Mouse (Mus musculus): ENCODE data around the gene Kif1b. TPM values are rescaled to one million over a fixed set of nuclear protein-coding genes. Genes with fewer than 3 reads are reported as not detected.

The Kif1b gene
- polyA plus RNA-seq, 2 experiments: 3.6 to 4.6 TPM

GRCm38 (mm10) chr4:149282025-149282738 is 25.3 kb downstream of the Kif1b start:
- ATAC-seq (ENCODE audit: insufficient read depth): peak; percentile 51; the same call in 1 of the 2 replicates

DNA sequence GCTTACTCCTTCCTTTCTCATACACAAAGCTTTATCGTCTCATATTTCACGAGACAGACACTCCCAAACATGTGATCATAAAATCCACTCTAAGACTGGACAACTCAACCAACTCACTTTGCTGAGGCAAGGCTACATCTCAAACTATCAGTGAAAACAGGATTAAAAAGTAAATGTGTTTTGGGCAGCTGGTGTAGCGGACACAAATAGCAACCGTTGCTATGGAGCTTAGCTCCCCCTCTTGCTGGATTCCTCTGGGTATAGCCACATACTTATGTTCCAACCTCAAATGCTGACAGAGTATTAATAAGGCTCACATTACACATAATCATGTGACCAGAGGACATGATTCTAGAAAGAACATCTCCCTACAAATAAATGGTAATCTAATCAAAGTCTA is 29.9 kb downstream of the Kif1b start:
- H3K4me2 ChIP-seq (ENCODE audit: low read depth): no peak overlapping the region
- H3K27ac ChIP-seq: no peak overlapping the region
- no peak overlapping the region for H3K9ac ChIP-seq (replicated peaks)
- ATAC-seq (ENCODE audit: insufficient read depth) (no peak), DNase-seq (ENCODE audit: low read depth in 3 of 3, low spot score in 3 of 3) (no peak)
- H3K4me1 ChIP-seq (replicated peaks; ENCODE audit: control insufficient read depth in 2 of 2, insufficient read depth in 2 of 2, low read length in 1 of 2): peaks cover 0 to under 1% of the 10 kb centered on the region in 2 experiments; a peak in 1 of 4 replicates
- TF ChIP-seq CTCF (IDR thresholded peaks at IDR 0.05; ENCODE audit: low read depth) (no peak), EP300 (IDR thresholded peaks at IDR 0.05; ENCODE audit: low read depth) (no peak)
- 64% methylated on average over 4 of the region's 4 CpGs for WGBS (ENCODE audit: insufficient replicate concordance)
- H3K9me3 ChIP-seq (ENCODE audit: control insufficient read depth, low read length): no peaks in the 10 kb centered on the region
- H3K27me3 ChIP-seq (ENCODE audit: control insufficient read depth, insufficient read depth, low read length): no peaks in the 10 kb centered on the region
- H3K36me3 ChIP-seq (replicated peaks; ENCODE audit: control insufficient read depth, insufficient read depth, low read depth): no peaks in the 10 kb centered on the region
- no peak overlapping the region for H3K4me3 ChIP-seq (ENCODE audit: insufficient read depth in 1 of 2, low read depth in 2 of 2, low read length in 2 of 2)

More at GRCm38 (mm10) chr4:149282025-149282738, 25.3 kb downstream of the Kif1b start:
- H3K27me3 ChIP-seq (ENCODE audit: control insufficient read depth, insufficient read depth, low read length): no peaks in the 10 kb centered on the region
- H3K36me3 ChIP-seq (replicated peaks; ENCODE audit: control insufficient read depth, insufficient read depth, low read depth): no peaks in the 10 kb centered on the region
- TF ChIP-seq EP300 (IDR thresholded peaks at IDR 0.05; ENCODE audit: low read depth) (no peak), CTCF (IDR thresholded peaks at IDR 0.05; ENCODE audit: low read depth) (no peak)
- peak in 2 of 3 experiments; percentile 17 to 20 for DNase-seq (ENCODE audit: low read depth in 3 of 3, low spot score in 3 of 3)
- H3K4me2 ChIP-seq (ENCODE audit: low read depth): no peak overlapping the region
- 56% methylated on average over 7 of the region's 7 CpGs for WGBS (ENCODE audit: insufficient replicate concordance)
- H3K9ac ChIP-seq (replicated peaks): no peak overlapping the region
- no peaks in the 10 kb centered on the region for H3K9me3 ChIP-seq (ENCODE audit: control insufficient read depth, low read length)
- no peak overlapping the region for H3K4me3 ChIP-seq (ENCODE audit: insufficient read depth in 1 of 2, low read depth in 2 of 2, low read length in 2 of 2)
- peaks cover 0 to 9% of the 10 kb centered on the region in 2 experiments; a peak in 2 of 4 replicates for H3K4me1 ChIP-seq (replicated peaks; ENCODE audit: control insufficient read depth in 2 of 2, insufficient read depth in 2 of 2, low read length in 1 of 2)
- H3K27ac ChIP-seq: 0 out of 2 replicates have a peak overlapping the region, but pooled peaks have one; percentile 10

- no peaks in the 10 kb centered on the region for H3K4me1 ChIP-seq (replicated peaks; ENCODE audit: control insufficient read depth in 2 of 2, insufficient read depth in 2 of 2, low read length in 1 of 2)
- DNase-seq (ENCODE audit: low read depth in 3 of 3, low spot score in 3 of 3) (no peak), ATAC-seq (ENCODE audit: insufficient read depth) (no peak)
- no peaks in the 10 kb centered on the region for H3K27me3 ChIP-seq (ENCODE audit: control insufficient read depth, insufficient read depth, low read length)
- H3K4me2 ChIP-seq (ENCODE audit: low read depth): no peak overlapping the region
- 85% methylated on average over 1 of the region's 1 CpGs for WGBS (ENCODE audit: insufficient replicate concordance)
- TF ChIP-seq EP300 (IDR thresholded peaks at IDR 0.05; ENCODE audit: low read depth) (no peak), CTCF (IDR thresholded peaks at IDR 0.05; ENCODE audit: low read depth) (peak; percentile 43; the same call in 1 of the 2 replicates)
- no peak overlapping the region for H3K27ac ChIP-seq
- no peaks in the 10 kb centered on the region for H3K36me3 ChIP-seq (replicated peaks; ENCODE audit: control insufficient read depth, insufficient read depth, low read depth)
- H3K9me3 ChIP-seq (ENCODE audit: control insufficient read depth, low read length): no peaks in the 10 kb centered on the region
- H3K4me3 ChIP-seq (ENCODE audit: insufficient read depth in 1 of 2, low read depth in 2 of 2, low read length in 2 of 2): no peak overlapping the region
- no peak overlapping the region for H3K9ac ChIP-seq (replicated peaks)
Measured at GRCm38 (mm10) chr4:149273128-149273527, 34.4 kb downstream of the Kif1b start.

DNA sequence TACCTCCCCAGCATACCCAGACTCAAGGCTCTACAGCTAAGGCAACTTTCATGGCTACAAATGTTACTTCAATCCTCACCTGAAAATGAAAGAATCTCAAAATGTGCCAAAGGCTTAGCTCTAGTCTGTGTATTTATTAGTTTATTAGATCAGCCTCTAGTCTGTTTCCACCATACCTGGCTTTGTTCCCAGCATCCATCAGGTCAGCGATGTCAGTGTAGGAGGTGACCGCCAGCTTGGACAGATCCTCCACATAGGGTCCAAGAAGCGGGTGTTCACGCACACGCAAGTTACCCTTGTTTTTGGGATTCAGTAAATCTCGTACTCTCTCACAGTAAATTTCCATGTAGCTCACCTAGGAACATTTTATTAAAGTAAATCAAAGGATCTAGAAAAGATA is 37.0 kb downstream of the Kif1b start:
- H3K9ac ChIP-seq (replicated peaks): no peak overlapping the region
- DNase-seq (ENCODE audit: low read depth in 3 of 3, low spot score in 3 of 3) (no peak), ATAC-seq (ENCODE audit: insufficient read depth) (no peak)
- no peaks in the 10 kb centered on the region for H3K36me3 ChIP-seq (replicated peaks; ENCODE audit: control insufficient read depth, insufficient read depth, low read depth)
- TF ChIP-seq CTCF (IDR thresholded peaks at IDR 0.05; ENCODE audit: low read depth): no peak
- no peak for TF ChIP-seq EP300 (IDR thresholded peaks at IDR 0.05; ENCODE audit: low read depth)
- no peak overlapping the region for H3K4me3 ChIP-seq (ENCODE audit: insufficient read depth in 1 of 2, low read depth in 2 of 2, low read length in 2 of 2)
- no peaks in the 10 kb centered on the region for H3K4me1 ChIP-seq (replicated peaks; ENCODE audit: control insufficient read depth in 2 of 2, insufficient read depth in 2 of 2, low read length in 1 of 2)
- H3K27me3 ChIP-seq (ENCODE audit: control insufficient read depth, insufficient read depth, low read length): no peaks in the 10 kb centered on the region
- no peak overlapping the region for H3K4me2 ChIP-seq (ENCODE audit: low read depth)
- 84% methylated on average over 6 of the region's 6 CpGs for WGBS (ENCODE audit: insufficient replicate concordance)
- H3K9me3 ChIP-seq (ENCODE audit: control insufficient read depth, low read length): no peaks in the 10 kb centered on the region
- H3K27ac ChIP-seq: no peak overlapping the region

DNA sequence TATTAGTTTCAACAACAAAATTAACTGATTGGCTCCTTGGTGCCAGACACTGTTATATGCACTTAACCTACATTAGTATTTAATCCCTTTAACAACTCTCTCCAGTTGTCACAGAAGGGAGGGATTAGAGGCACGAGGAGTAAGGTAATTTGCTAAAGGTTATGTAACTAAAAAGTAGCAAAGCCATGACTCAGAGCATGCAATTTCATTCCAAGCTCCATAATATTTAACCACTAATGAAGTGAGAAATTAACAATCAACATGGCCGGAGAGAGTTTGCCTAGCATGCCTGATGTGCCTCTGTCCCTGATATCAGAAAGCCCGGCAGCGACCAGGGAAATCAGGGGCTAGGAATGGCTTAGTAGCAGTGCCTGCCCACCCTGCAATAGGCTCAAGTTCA is 38.5 kb downstream of the Kif1b start:
- no peak overlapping the region for H3K4me2 ChIP-seq (ENCODE audit: low read depth)
- H3K9me3 ChIP-seq (ENCODE audit: control insufficient read depth, low read length): no peaks in the 10 kb centered on the region
- no peak overlapping the region for H3K27ac ChIP-seq
- ATAC-seq (ENCODE audit: insufficient read depth): no peak
- H3K36me3 ChIP-seq (replicated peaks; ENCODE audit: control insufficient read depth, insufficient read depth, low read depth): no peaks in the 10 kb centered on the region
- WGBS (ENCODE audit: insufficient replicate concordance): 62% methylated on average over 4 of the region's 4 CpGs
- TF ChIP-seq EP300 (IDR thresholded peaks at IDR 0.05; ENCODE audit: low read depth) (no peak), CTCF (IDR thresholded peaks at IDR 0.05; ENCODE audit: low read depth) (no peak)
- DNase-seq (ENCODE audit: low read depth in 3 of 3, low spot score in 3 of 3): no peak
- H3K4me3 ChIP-seq (ENCODE audit: insufficient read depth in 1 of 2, low read depth in 2 of 2, low read length in 2 of 2): no peak overlapping the region
- no peak overlapping the region for H3K9ac ChIP-seq (replicated peaks)
- no peaks in the 10 kb centered on the region for H3K4me1 ChIP-seq (replicated peaks; ENCODE audit: control insufficient read depth in 2 of 2, insufficient read depth in 2 of 2, low read length in 1 of 2)
- H3K27me3 ChIP-seq (ENCODE audit: control insufficient read depth, insufficient read depth, low read length): no peaks in the 10 kb centered on the region

All from liver, embryonic 14.5 days (tissue).